Mouse (Mus musculus): ENCODE measurements around the gene Rhpn2.

Rhpn2 gene

GRCm38 (mm10) chr7:35347918-35348700 lies 14.1 kb downstream of the Rhpn2 start:
- DNase-seq (ENCODE audit: extremely low spot score) = no peak

GRCm38 (mm10) chr7:35349022-35349421 lies 15.1 kb downstream of the Rhpn2 start:
- DNase-seq (ENCODE audit: extremely low spot score) = no peak

GRCm38 (mm10) chr7:35349886-35350684 lies 16.1 kb downstream of the Rhpn2 start:
- no peak for DNase-seq (ENCODE audit: extremely low spot score)

- no peak for DNase-seq (ENCODE audit: extremely low spot score)
Measured at GRCm38 (mm10) chr7:35351155-35351554, 17.2 kb downstream of the Rhpn2 start.

- DNase-seq (ENCODE audit: extremely low spot score) = no peak
Measured at GRCm38 (mm10) chr7:35353306-35353705, 19.3 kb downstream of the Rhpn2 start.

GRCm38 (mm10) chr7:35355303-35355872 lies 21.4 kb downstream of the Rhpn2 start:
- no peak for DNase-seq (ENCODE audit: extremely low spot score)

- DNase-seq (ENCODE audit: extremely low spot score) = no peak
Measured at GRCm38 (mm10) chr7:35357621-35358020, 23.7 kb downstream of the Rhpn2 start.

- DNase-seq (ENCODE audit: extremely low spot score) = no peak
Measured at GRCm38 (mm10) chr7:35362253-35362652, 28.3 kb downstream of the Rhpn2 start.

GRCm38 (mm10) chr7:35362868-35363267 lies 28.9 kb downstream of the Rhpn2 start:
- peak; percentile 38 for DNase-seq (ENCODE audit: extremely low spot score)

- DNase-seq (ENCODE audit: extremely low spot score) = no peak
Measured at GRCm38 (mm10) chr7:35365161-35365910, 31.4 kb downstream of the Rhpn2 start.

GRCm38 (mm10) chr7:35371096-35371495 lies 37.1 kb downstream of the Rhpn2 start:
- DNase-seq (ENCODE audit: extremely low spot score) = peak; percentile 40

GRCm38 (mm10) chr7:35372483-35373017 lies 38.6 kb downstream of the Rhpn2 start:
- DNase-seq (ENCODE audit: extremely low spot score) = no peak

GRCm38 (mm10) chr7:35373146-35373989 lies 39.4 kb downstream of the Rhpn2 start:
- no peak for DNase-seq (ENCODE audit: extremely low spot score)

- DNase-seq (ENCODE audit: extremely low spot score) = no peak
Measured at GRCm38 (mm10) chr7:35374265-35374664, 40.3 kb downstream of the Rhpn2 start.

- no peak for DNase-seq (ENCODE audit: extremely low spot score)
Measured at GRCm38 (mm10) chr7:35376623-35377022, 42.7 kb downstream of the Rhpn2 start.

GRCm38 (mm10) chr7:35379492-35380119 lies 45.6 kb downstream of the Rhpn2 start:
- DNase-seq (ENCODE audit: extremely low spot score) = no peak

GRCm38 (mm10) chr7:35380351-35380750 lies 46.4 kb downstream of the Rhpn2 start:
- DNase-seq (ENCODE audit: extremely low spot score) = no peak

GRCm38 (mm10) chr7:35381861-35382260 lies 47.9 kb downstream of the Rhpn2 start:
- no peak for DNase-seq (ENCODE audit: extremely low spot score)

- DNase-seq (ENCODE audit: extremely low spot score) = no peak
Measured at GRCm38 (mm10) chr7:35382706-35383353, 48.9 kb downstream of the Rhpn2 start.

- DNase-seq (ENCODE audit: extremely low spot score) = no peak
Measured at GRCm38 (mm10) chr7:35386525-35386952, 52.6 kb downstream of the Rhpn2 start.
